Mouse (Mus musculus) liver, embryonic 12.5 days (tissue): Measurements from ENCODE around the gene Hs3st1. TPM values are rescaled to one million over a fixed set of nuclear protein-coding genes. Genes with fewer than 3 reads are reported as not detected.

Experiments
- ATAC-seq: fragments of 200-750 bp; cut with Nextera tagmentation; 2 replicates; pipeline ENCODE4 v1.8.0; 2017; ENCODE audit warnings: moderate number of reproducible peaks, mild to moderate bottlenecking, moderate library complexity
- H3K27ac ChIP-seq: fragments of 300-500 bp; sonication (generic); 2 replicates; pipeline ENCODE4 v1.5.1; 2016; ENCODE audit warnings: mild to moderate bottlenecking
- H3K27me3 ChIP-seq: fragments of 300-500 bp; sonication (generic); replicated peaks from 2 replicates; pipeline ENCODE4 v1.6.1; 2016; ENCODE audit warnings: mild to moderate bottlenecking, moderate library complexity
- H3K36me3 ChIP-seq: fragments of 300-500 bp; sonication (generic); 2 replicates; pipeline ENCODE4 v1.6.1; 2016; ENCODE audit warnings: mild to moderate bottlenecking, moderate library complexity
- H3K4me1 ChIP-seq: fragments of 300-500 bp; sonication (generic); 2 replicates; pipeline ENCODE4 v1.6.1; 2016
- H3K4me2 ChIP-seq: fragments of 300-500 bp; sonication (generic); 2 replicates; pipeline ENCODE4 v1.6.1; 2016; ENCODE audit warnings: mild to moderate bottlenecking, moderate library complexity
- H3K4me3 ChIP-seq: fragments of 300-500 bp; sonication (generic); 2 replicates; pipeline ENCODE4 v1.5.1; 2016; ENCODE audit warnings: mild to moderate bottlenecking, moderate library complexity
- H3K9ac ChIP-seq: fragments of 300-500 bp; sonication (generic); 2 replicates; pipeline ENCODE4 v1.6.1; 2016; ENCODE audit warnings: mild to moderate bottlenecking, moderate library complexity
- H3K9me3 ChIP-seq: fragments of 300-500 bp; sonication (generic); replicated peaks from 2 replicates; pipeline ENCODE4 v1.6.1; 2016; ENCODE audit warnings: mild to moderate bottlenecking, moderate library complexity
- WGBS: fragments of 180-500 bp; shearing (Covaris S2); methylation state at CpG from one replicate; pipeline ENCODE4 v1.1.7; 2016; ENCODE audit not compliant: insufficient replicate concordance; 5-methylcytosine and 5-hydroxymethylcytosine counted together
- polyA plus RNA-seq: library from polyadenylated mRNA; unstranded; fragments of >200 nt; fragmentation: Nextera tagmentation; extraction: Ambion mirVana; gene quantifications from 2 replicates; pipeline ENCODE4 v1.2.1, GENCODE M21; 2016

Gene Hs3st1
- polyA plus RNA-seq, 1 experiment from 2014 or later = 0.46 TPM

GRCm38 (mm10) chr5:39639438-39640177, 115.7 kb downstream of the Hs3st1 start:
- H3K4me2 ChIP-seq = no peak overlapping the region
- no peak overlapping the region for H3K9ac ChIP-seq
- H3K4me3 ChIP-seq = no peak overlapping the region
- WGBS = 40% methylated on average over 10 of the region's 10 CpGs
- H3K36me3 ChIP-seq = no peaks in the 10 kb centered on the region
- no peak for ATAC-seq
- no peaks in the 10 kb centered on the region for H3K4me1 ChIP-seq
- peaks cover 33% of the 10 kb centered on the region for H3K27me3 ChIP-seq
- no peaks in the 10 kb centered on the region for H3K9me3 ChIP-seq
- H3K27ac ChIP-seq = no peak overlapping the region

DNA sequence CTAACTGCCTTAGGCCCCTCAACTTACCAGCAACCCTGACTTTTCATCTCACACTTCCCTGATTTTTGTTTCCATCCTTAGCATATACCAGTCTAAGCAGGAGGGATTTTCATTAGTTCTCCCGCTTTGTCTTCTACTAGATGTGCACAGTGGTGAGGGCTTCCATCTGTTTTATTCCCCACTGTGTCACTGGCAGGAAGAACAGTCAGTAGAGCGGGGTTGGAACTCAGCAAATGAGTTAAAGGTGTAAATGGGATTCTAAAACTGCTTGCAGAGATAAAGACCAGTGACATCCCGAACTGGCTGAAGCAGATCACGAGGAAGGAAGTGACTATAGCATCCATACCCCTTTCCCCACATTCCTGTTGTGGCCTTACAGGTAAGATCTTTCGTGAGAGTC, 116.3 kb downstream of the Hs3st1 start:
- H3K36me3 ChIP-seq = no peaks in the 10 kb centered on the region
- no peak overlapping the region for H3K4me2 ChIP-seq
- H3K27me3 ChIP-seq = peaks cover 26% of the 10 kb centered on the region
- H3K9me3 ChIP-seq = no peaks in the 10 kb centered on the region
- no peak overlapping the region for H3K4me3 ChIP-seq
- H3K27ac ChIP-seq = no peak overlapping the region
- WGBS = 41% methylated on average over 5 of the region's 5 CpGs
- no peaks in the 10 kb centered on the region for H3K4me1 ChIP-seq
- ATAC-seq = no peak
- H3K9ac ChIP-seq = no peak overlapping the region

GRCm38 (mm10) chr5:39637874-39638273, 117.4 kb downstream of the Hs3st1 start:
- no peak overlapping the region for H3K4me3 ChIP-seq
- no peak for ATAC-seq
- no peak overlapping the region for H3K27ac ChIP-seq
- H3K4me2 ChIP-seq = no peak overlapping the region
- H3K36me3 ChIP-seq = no peaks in the 10 kb centered on the region
- no peaks in the 10 kb centered on the region for H3K9me3 ChIP-seq
- no peaks in the 10 kb centered on the region for H3K4me1 ChIP-seq
- H3K27me3 ChIP-seq = peaks cover 16% of the 10 kb centered on the region
- 29% methylated on average over 6 of the region's 6 CpGs for WGBS
- H3K9ac ChIP-seq = no peak overlapping the region

- 61% methylated on average over 3 of the region's 3 CpGs for WGBS
- Histone ChIP-seq H3K4me3 (no peak overlapping the region), H3K4me1 (no peaks in the 10 kb centered on the region), H3K4me2 (no peak overlapping the region), H3K9me3 (no peaks in the 10 kb centered on the region), H3K27me3 (no peaks in the 10 kb centered on the region), H3K9ac (no peak overlapping the region), H3K36me3 (no peaks in the 10 kb centered on the region), H3K27ac (no peak overlapping the region)
- ATAC-seq = no peak
Observed at GRCm38 (mm10) chr5:39636090-39636489, 119.2 kb downstream of the Hs3st1 start.

GRCm38 (mm10) chr5:39634300-39635047, 120.8 kb downstream of the Hs3st1 start:
- Histone ChIP-seq H3K4me1 (no peaks in the 10 kb centered on the region), H3K27ac (no peak overlapping the region), H3K9me3 (no peaks in the 10 kb centered on the region), H3K4me3 (no peak overlapping the region), H3K9ac (no peak overlapping the region), H3K27me3 (no peaks in the 10 kb centered on the region), H3K36me3 (no peaks in the 10 kb centered on the region), H3K4me2 (no peak overlapping the region)
- 75% methylated on average over 8 of the region's 8 CpGs for WGBS
- no peak for ATAC-seq

DNA sequence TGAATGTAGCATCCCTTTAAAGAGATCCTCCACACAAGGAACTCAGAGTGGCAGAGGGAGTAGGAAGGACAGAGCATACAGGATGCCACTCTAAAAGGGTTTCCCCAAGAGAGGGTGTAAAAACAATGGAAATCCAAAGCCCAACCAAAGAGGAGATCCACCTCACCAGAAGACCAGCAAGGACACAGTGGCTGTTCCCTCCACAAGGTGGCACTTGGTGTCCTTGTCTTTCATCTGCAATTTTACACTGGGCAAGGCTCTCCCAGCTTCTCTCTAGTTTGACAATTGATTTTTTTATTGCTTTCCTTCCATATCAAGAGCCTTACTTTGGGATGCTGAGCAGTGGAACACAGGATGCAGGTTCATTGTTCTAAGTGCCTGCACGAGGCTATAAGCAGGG, 122.1 kb downstream of the Hs3st1 start:
- Histone ChIP-seq H3K36me3 (no peaks in the 10 kb centered on the region), H3K9me3 (no peaks in the 10 kb centered on the region), H3K27ac (no peak overlapping the region), H3K9ac (no peak overlapping the region), H3K4me2 (no peak overlapping the region), H3K4me3 (no peak overlapping the region), H3K27me3 (no peaks in the 10 kb centered on the region), H3K4me1 (no peaks in the 10 kb centered on the region)
- 29% methylated on average over 1 of the region's 1 CpGs for WGBS
- no peak for ATAC-seq

GRCm38 (mm10) chr5:39630841-39631240, 124.4 kb downstream of the Hs3st1 start:
- 79% methylated on average over 5 of the region's 5 CpGs for WGBS
- ATAC-seq = no peak
- no peaks in the 10 kb centered on the region for H3K27me3 ChIP-seq
- no peaks in the 10 kb centered on the region for H3K9me3 ChIP-seq
- H3K27ac ChIP-seq = no peak overlapping the region
- H3K36me3 ChIP-seq = no peaks in the 10 kb centered on the region
- H3K9ac ChIP-seq = no peak overlapping the region
- no peak overlapping the region for H3K4me2 ChIP-seq
- no peaks in the 10 kb centered on the region for H3K4me1 ChIP-seq
- no peak overlapping the region for H3K4me3 ChIP-seq

- H3K4me1 ChIP-seq = no peaks in the 10 kb centered on the region
- no peaks in the 10 kb centered on the region for H3K9me3 ChIP-seq
- no peak overlapping the region for H3K27ac ChIP-seq
- no peak overlapping the region for H3K9ac ChIP-seq
- ATAC-seq = no peak
- no peak overlapping the region for H3K4me2 ChIP-seq
- no peak overlapping the region for H3K4me3 ChIP-seq
- H3K27me3 ChIP-seq = no peaks in the 10 kb centered on the region
- no peaks in the 10 kb centered on the region for H3K36me3 ChIP-seq
- WGBS = 73% methylated on average over 8 of the region's 8 CpGs
Observed at GRCm38 (mm10) chr5:39625037-39625473, 130.2 kb downstream of the Hs3st1 start.

- H3K4me3 ChIP-seq = no peak overlapping the region
- no peak for ATAC-seq
- no peak overlapping the region for H3K9ac ChIP-seq
Observed at GRCm38 (mm10) chr5:39624218-39624590, 131.1 kb downstream of the Hs3st1 start.

DNA sequence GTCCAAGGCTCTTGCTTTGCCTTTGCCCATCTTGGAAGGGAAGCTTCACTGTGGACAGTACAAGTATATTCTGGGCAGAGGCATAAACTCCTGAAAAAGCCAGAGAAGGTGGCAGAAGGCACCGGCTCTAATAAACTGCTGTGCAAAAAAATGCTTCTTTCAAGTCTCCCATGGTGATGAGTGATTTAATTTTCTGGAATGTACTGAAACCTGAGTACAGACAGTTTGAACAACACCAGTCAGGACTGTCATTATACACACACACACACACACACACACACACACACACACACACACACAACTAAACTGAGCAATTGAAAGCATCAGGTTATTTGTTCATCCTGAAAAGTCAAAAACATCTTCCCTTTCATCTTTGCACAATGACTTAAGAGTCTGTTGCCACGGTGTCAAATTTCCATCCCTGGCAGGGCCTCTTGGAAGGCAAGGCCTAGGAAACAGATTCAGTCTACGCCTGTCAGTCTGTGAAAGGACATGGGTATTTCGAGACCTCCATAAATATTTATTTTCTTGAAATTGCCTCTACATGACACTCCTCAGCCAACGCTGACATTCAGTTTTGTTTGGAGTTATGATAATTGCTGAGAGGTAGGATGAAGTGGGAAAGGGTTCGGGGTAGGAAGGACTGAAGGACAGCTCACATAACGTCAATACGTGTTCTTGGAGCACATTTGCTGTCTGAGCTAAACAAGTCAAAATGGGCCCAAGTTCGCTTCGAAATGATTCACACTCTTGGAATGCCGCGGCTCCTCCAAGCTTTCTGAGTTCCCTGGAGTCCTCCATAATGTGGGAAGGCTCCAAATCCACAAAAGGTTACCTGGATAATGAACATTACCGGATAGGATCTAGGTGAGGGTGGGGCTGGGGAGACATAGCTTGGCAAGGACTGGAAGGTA, 131.7 kb downstream of the Hs3st1 start:
- Histone ChIP-seq H3K4me3 (no peak overlapping the region), H3K4me2 (no peak overlapping the region), H3K9ac (no peak overlapping the region), H3K27ac (no peak overlapping the region), H3K9me3 (no peaks in the 10 kb centered on the region), H3K27me3 (no peaks in the 10 kb centered on the region), H3K4me1 (no peaks in the 10 kb centered on the region), H3K36me3 (no peaks in the 10 kb centered on the region)
- WGBS = 74% methylated on average over 13 of the region's 13 CpGs
- no peak for ATAC-seq

More at GRCm38 (mm10) chr5:39624218-39624590, 131.1 kb downstream of the Hs3st1 start:
- Histone ChIP-seq H3K4me1 (no peaks in the 10 kb centered on the region), H3K9me3 (no peaks in the 10 kb centered on the region), H3K4me2 (no peak overlapping the region), H3K27me3 (no peaks in the 10 kb centered on the region), H3K36me3 (no peaks in the 10 kb centered on the region), H3K27ac (no peak overlapping the region)
- WGBS = 80% methylated on average over 4 of the region's 4 CpGs

GRCm38 (mm10) chr5:39620206-39620866, 134.9 kb downstream of the Hs3st1 start:
- H3K36me3 ChIP-seq = no peaks in the 10 kb centered on the region
- 82% methylated on average over 3 of the region's 3 CpGs for WGBS
- H3K9me3 ChIP-seq = no peaks in the 10 kb centered on the region
- H3K4me1 ChIP-seq = no peaks in the 10 kb centered on the region
- no peak overlapping the region for H3K27ac ChIP-seq
- no peaks in the 10 kb centered on the region for H3K27me3 ChIP-seq
- H3K9ac ChIP-seq = no peak overlapping the region
- no peak overlapping the region for H3K4me3 ChIP-seq
- ATAC-seq = no peak
- H3K4me2 ChIP-seq = no peak overlapping the region
